Mouse (Mus musculus): Measurements from ENCODE around the gene Palmd.

The Palmd gene

DNA sequence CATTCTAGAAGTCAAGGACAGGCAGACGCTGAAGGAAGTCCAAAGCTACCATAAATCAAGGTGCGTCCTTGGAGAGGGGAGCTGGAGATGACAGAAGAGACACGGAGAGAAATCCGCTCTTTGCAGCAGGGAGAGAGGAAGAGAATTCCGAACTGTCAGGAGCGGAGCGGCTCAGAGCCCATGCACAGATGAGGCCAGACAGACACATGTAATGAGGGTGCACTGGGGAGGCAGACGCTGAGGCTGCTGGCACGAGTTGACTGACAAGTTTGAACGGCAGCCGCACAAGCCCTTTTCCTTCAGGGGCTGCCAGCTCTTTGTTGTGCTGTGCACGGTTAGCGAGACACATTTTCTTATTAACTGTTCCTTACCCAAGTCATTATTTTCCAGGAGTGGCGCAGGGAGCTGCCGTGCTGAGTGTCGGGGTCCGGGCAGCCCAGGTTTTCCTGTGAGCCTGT, at the start of gene Palmd:
TSS of gene Palmd (minus strand) at position 448 of the 458 bp plus-strand sequence.
- peak; percentile 54 for DNase-seq (ENCODE audit: low read depth, low spot score)

DNA sequence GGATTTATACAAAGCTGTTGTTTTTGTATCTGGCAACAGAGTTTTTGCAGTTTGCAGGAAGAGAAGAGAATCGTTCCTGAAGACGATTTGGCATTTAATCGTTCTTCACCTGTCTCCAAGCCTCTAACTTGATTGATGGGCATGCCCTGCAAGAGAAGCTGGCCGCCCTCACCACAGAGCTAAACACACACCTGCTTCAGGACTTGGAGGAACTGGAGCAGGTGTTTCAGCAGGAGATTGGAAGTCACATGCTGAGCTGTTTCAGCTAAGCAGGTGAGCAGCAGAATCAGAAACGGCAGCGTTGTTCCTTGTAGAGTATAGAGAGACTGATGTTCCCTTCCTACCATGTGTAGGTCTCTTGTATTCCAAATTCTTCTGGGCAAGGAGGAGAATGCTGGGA, 41.4 kb upstream of the Palmd start:
- DNase-seq (ENCODE audit: low read depth, low spot score) = no peak

DNA sequence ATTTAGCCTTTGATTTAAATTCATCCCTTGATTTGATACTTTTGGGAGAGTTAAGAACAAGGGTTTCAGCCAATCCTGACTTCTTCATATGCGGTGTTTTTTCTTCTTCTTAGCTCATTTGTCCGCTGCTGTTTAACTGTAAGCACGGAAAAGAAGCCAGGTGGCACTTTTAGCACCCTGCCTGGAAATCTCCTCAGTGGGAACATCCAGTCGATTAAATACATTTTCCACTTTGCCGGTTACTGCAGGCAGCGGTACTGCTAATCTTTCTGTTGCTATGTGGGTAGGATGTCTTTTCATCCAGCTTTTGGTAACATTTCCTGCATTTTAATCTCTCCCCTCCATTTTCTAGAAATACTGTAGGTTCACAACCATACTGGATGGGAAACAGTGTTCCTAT, 38.6 kb upstream of the Palmd start:
- DNase-seq (ENCODE audit: low read depth, low spot score) = no peak

DNA sequence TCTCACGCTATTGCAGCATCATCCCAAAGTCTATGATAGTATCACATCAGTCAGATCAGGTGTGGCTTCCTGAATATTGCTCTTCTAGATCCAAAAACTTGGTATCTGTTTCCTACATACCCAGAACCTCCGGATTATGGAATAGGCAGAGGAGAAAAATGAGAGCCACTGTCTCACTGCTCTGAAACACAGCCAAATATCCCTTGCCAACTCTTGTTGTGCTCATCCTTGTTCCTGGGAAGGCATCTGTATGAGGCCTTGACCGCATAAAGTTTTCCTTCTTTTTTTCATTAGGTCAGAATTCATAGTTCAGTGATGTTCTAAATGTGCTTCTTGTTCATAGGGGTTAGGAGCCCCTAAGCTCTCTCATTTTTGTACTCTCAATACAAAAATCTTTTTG, 37.8 kb upstream of the Palmd start:
- no peak for DNase-seq (ENCODE audit: low read depth, low spot score)

DNA sequence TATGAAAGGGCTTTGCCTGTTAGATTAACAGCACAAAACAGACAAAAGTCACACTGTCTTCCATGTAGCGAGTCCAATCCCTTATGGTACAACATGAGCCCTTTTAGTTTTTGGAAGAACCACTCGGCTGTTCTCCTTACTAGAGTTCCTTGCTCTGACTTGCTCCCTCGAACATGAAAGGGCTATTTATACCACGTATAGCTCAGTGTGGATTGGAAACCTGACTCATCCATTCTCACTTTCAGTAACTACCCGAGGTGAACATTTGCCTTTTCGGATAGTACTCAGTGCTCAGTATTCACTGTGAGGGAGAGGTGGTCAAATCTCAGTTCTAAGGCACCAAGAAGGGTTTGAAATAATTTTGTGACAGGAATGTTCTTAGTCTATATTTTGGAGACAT, 34.6 kb upstream of the Palmd start:
- DNase-seq (ENCODE audit: low read depth, low spot score) = no peak

DNA sequence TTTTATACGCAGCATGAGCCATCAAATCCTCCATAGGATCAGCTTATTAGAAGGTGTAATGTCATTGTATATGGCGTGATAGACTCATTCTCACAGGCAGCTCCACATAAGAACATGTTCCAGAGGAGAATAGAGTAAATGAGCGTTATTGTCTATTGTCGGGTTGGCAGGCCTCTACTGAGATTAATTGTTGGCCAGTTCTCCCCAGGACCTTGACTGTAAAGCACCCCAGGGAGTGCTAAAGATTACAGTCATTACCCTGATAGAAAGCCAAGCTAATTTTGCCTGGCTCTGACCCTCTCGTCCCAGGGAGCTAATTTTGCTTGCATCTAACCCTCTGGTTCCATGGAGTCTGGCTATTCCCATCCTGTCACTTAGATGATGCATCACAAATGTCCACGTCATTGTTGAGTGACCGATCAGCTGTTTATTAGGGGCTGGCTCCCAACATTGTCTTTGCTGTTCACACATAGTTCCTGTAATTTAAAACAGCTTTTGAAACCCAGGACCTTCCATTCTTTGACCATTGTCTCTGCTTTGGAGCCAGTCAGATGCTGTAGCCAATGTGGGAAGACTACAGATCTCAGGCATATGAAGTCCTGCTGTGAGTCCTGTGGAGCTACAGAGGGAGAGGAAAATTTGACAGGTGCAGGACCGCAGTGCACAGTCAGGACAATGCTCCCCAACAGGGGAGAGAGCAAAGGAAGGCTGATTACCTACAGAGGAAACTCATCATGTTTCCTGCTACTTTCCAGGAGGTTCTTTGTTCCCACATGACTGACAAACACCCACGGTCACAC, 33.1 kb upstream of the Palmd start:
- DNase-seq (ENCODE audit: low read depth, low spot score) = peak; percentile 38

DNA sequence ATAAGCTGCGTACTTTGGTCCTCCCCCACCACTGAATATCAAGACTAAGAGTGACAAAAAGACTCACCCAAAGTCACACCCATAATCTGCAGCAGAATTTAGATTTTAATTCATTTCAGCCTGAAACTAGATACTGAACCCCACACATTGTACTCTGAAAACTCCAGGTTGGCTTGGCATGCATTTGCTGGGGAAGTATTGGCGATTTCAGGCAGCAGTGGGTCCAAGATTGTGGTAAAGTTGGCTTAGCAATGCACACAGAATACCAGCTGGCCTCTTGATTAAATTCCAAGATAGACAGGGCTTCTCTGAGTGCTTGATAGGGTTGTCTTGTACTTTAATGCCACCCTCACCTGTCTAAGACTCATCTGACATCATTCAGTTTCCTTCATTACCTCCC, 24.2 kb upstream of the Palmd start:
- DNase-seq (ENCODE audit: low read depth, low spot score) = no peak

DNA sequence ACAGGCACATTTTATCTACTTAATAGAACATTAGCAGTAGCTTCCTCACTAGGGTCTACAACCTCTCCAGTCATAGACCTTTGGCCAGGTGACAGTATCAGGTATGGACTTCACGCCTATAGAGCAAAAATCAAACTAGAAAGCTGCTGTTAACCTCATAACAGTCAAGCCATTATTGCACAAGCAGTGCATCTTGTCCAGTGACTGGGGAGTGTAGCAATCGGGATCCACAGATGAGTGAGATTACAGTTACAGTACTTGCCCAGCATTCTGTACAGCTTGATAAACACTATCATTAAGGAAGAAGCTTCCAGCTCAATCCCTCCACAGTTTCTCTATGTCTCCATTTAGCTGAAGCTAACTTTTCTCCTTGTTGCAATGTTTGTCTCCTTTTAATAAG, 22.4 kb upstream of the Palmd start:
- DNase-seq (ENCODE audit: low read depth, low spot score) = no peak

DNA sequence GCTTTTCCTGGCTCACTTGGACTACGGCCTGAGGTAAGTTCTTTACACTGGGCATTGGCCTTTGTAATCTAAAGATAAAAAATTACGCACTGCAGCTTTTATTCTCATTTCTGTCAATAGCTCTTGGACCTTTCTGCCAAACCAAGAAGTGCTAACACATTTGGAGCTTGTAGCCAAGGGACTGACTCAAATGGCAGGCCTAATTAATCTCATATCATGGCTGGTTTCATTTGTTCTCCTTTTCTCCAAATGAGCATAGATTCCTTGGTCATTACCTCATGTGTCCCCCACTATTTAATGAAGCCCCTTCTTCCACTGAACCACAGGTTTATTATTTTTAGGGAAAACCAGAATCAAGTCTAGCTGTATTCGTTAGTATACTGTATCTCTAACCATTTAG, 19.4 kb upstream of the Palmd start:
- DNase-seq (ENCODE audit: low read depth, low spot score) = no peak

DNA sequence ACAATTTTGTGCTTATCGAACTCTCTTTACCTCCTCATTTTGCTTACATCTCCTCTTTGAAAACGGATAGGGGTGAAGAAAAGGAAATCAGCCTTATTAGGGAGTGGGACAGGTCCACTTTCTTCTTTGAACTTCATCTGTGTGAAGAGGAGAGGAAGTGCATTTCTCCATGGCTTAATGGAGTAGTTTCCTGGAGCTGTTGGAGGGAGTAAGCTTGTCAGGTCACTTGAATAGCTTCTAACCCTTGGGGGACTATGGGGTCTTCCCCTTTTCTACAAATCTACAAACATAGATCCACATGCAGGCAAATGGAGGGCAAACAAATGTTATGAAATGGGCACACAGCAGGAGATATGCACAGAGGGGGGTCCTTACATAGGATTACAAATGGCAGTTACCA, 17.7 kb upstream of the Palmd start:
- no peak for DNase-seq (ENCODE audit: low read depth, low spot score)

DNA sequence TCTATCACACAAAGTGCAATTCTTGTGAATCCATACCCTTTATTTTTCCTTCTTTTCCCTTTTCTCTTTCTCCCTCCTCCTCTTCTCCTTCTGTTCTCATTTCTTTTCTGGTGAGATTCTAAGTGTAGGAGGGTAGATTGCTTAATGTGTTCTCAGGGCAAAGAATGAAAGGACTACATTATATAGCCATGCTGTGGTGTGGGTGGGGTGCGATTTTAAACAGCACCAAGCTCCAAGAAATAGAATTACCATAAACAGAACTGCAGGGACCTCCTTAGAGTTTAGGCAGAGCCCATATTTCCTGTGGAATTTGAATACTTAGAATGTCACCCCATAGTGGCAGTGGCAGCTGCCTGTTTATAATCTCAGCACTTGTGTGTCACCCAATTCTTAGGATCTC, 17.0 kb upstream of the Palmd start:
- no peak for DNase-seq (ENCODE audit: low read depth, low spot score)

DNA sequence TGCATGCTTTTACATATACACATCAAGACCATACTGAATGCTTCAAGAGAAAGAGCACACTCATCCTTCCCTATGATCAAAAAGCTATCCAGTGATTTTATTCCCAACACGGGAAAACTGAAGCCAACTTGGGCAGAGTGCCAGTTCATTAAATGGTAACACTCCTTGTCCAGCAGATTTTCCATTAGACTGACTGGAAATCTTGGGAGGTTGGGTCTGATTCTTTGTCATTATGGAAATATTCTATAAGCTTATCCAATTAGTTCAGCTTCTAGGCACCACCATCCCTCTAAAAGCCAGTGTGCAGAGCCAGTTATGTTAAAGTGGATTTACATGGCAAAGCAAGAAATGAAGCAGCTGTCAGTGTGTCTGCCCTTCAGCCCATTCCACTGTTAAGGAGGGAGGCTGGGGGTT, 16.3 kb upstream of the Palmd start:
- no peak for DNase-seq (ENCODE audit: low read depth, low spot score)

DNA sequence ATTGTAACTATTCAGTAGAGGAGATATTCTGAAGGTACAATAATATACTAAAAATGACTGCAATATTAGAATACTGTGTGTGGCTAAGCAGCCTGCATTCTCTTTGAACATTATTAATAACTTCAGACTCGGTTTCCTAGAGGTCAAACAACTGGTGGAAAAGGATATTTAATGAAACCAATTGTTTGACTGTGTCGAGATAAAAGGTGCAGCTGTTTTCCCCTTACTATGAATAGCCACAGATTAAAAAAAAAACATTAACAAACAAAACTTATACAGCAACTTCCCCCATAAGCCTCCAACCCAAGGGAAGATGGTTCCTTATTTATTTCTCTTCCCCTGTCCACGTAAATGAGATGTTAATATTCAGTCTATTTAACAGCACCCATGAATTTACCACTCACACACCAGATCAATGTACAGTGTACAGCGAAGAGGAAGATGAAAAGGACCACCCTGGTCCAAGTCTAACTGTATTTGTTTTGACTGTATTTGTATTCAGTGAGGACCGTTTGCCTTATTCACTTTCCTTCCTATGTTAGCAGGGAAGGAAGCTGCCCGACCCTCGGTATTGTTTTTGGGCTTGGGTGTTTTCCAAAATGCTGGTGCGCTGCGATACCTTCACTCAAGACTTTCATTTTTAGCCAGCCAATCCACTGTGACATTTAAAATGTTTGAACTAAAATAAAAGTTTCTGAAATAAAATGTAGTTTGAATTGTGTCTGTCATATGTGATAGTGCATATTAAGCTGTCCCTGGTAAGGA, 13.2 kb upstream of the Palmd start:
- no peak for DNase-seq (ENCODE audit: low read depth, low spot score)

DNA sequence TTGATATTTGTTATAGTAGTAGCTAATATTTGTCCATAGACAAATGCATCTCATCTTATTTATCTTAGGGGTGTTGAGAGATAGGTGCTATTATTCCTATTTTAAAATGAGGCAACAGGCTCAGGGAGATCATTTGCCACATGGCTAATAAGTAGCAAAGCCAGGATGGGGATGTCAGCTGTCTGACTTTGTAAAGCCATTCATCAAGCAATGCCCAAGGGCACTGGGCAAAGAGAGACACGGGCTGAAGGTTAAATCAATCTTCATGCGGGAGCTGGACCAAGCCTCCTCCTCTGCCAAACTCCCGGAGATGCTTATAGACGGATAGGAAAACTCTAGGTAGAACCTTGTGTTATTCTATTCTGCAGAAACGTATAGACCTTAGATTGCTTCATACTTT, 999 bp upstream of the Palmd start:
- DNase-seq (ENCODE audit: low read depth, low spot score) = no peak

DNA sequence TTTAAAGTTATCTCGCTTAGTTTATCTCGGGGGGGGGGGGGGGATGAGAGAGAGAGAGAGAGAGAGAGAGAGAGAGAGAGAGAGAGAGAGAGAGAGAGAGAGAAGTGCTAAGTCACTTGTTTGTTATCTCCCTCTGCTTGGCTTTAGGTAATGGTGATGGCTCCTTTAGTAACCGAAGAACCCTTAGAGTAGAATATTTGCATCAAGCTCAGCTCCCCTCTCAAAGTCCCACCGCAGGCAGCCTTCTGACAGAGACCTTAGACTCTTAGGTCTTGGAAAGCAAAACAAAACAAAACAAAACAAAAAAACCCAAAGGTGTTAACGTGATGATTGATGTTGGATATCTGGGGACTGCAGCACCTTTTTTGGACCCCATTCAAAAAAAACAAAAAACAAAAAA, 216 bp upstream of the Palmd start:
- DNase-seq (ENCODE audit: low read depth, low spot score) = no peak

DNA sequence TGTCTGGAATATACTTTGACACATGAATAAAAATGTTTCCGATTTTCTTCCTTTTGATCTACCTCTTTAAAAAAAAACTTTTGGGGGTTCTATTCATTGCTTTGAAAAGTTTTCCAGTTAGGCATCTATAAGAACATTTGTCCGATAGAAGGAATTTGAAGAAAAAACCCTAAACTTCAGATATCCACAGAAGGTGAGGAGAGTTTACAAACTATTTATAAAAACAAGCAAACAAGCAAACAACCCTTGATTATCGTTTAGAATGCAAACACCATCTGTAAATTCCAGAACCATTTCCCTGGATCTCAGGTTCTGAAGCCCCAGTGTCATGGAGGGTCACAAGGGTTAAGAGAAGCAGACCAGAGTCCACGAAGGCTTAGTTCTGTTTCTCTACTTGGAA, 820 bp downstream of the Palmd start, which contains the start of gene 4930455H04Rik:
TSS of gene 4930455H04Rik (plus strand) at position 301 of the 400 bp plus-strand sequence.
- no peak for DNase-seq (ENCODE audit: low read depth, low spot score)

DNA sequence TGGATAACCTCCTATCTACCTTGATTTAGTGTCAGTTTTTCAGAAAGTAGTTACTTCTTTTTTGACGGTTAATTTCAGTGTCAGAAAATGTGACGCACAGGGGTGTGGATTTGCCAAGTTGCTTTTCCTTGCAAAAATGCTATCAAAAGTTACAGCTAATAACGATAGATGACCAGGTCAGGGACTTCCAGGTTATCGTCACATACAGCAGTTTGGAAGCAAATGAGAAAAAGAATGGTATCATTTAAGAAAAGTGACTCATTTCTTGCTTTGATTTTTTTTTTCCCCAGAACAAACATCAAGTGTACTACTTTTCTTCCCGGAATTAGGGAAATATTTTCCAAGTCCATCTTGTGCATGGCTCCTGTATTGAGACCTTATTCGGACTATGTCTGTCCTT, 1.4 kb downstream of the Palmd start:
- DNase-seq (ENCODE audit: low read depth, low spot score) = no peak

DNA sequence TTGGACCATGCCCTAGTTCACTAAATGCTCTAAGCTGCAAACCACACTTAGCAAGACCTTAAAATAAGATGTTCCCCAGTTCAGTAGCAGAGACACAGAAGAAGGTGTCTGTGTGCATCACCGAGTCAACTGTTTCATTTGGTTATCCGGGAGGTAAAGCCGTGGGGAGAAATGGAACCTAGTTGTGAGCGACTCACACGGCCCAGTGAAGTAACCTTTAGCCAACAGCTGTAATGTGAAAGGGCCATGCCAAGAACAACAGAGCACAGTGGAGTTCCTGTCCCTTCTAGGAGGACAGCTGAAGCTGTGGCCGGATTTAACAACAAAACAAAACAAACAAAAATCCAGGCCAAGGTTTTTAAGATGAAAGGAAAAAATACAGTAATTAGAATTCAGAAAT, 2.0 kb downstream of the Palmd start:
- no peak for DNase-seq (ENCODE audit: low read depth, low spot score)

DNA sequence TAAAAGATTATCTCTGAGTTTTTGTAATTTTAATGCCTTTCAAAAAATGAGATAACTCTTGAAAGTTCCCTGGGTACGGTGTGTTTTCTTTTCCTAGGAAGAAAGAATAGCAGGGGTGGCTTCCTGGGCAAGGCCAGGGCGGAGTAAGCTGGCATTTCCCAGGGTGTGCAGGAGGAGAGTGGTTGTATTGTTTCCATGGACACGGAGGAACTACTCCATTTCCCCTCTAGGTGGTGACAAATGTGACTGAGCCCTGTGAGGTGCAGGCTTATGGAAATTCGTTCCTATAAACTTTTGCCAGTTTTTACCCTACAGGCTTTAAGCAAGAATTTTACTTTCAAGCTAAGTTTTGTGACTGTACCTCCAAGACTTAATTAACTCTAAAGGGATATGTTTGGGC, 2.6 kb downstream of the Palmd start:
- peak; percentile 51 for DNase-seq (ENCODE audit: low read depth, low spot score)

DNA sequence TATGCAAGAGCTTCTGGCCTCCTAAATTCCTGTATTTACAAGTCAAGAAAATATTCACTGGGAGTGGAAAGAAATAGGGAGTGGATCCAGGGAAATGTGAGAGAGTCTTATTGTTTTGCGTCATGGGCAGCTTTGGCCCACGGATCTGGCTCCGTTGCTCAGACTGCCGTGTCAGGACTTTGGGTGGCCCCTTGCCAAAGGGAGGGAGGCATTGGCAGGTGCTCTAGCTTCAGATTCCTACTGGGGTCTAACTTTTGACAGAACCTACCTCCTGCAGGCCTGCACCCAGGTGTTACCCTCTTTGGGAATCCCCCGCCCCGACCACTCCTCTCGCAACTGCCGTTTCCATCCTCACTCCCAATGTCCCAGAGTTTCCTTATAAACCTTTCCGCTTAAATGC, 4.4 kb downstream of the Palmd start:
- no peak for DNase-seq (ENCODE audit: low read depth, low spot score)

DNA sequence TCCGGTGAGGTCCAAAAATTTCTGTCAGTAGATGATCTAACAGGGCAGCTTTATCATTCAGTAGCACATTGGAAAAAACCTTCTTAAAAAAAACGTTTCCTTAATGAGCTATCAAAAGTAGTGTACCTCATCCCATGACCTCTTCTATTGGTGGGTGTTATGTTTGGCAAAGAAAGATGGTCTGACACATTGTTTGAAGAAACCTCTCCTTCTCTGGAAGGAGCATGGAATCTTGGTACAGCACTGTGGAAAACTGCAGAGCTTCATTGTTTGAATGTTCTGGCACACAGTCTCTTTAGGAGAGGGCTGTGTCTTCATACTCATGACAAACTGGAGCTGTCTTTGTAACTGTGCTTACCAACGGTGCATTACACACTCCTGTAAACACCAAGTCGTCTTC, 5.6 kb downstream of the Palmd start:
- DNase-seq (ENCODE audit: low read depth, low spot score) = no peak

DNA sequence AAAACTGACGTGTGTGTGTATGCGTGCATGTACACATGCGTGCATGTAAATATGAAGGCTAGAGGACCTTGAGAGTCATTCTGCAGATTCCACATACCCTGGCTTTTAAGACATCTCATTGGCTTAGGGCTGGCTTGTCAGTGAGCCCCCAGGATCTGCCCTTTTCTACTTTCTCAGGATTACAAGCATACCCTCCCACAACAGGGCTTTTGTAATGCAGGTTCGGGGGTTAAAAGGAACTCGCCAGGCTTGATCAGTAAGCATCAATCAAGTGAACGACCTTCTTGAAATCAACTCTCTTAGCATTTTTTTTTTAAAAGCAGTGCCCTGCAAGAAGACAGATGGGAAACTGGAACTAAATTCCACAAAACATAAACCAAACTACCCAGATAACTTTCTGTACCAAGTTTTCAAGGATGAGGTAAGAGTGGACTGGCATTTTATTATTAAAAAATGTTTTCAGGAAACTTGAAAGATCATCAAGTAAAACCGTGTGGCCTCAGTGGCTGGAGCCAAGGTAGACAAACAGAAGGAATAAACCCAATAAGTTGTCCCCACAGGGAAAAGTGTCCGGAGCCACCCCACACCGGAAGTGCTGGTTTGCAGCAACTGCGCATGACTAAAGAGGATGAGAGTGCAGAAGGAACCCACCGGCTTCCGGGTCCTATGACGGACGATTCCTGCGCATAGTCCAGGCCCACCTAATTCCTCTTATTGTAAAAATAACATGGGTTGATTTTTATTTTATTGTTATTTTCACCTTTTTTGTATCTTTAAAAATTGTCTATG, 7.2 kb downstream of the Palmd start:
- DNase-seq (ENCODE audit: low read depth, low spot score) = no peak
